Mouse (Mus musculus): ENCODE data around the gene Slc22a21.

Slc22a21 gene

DNA sequence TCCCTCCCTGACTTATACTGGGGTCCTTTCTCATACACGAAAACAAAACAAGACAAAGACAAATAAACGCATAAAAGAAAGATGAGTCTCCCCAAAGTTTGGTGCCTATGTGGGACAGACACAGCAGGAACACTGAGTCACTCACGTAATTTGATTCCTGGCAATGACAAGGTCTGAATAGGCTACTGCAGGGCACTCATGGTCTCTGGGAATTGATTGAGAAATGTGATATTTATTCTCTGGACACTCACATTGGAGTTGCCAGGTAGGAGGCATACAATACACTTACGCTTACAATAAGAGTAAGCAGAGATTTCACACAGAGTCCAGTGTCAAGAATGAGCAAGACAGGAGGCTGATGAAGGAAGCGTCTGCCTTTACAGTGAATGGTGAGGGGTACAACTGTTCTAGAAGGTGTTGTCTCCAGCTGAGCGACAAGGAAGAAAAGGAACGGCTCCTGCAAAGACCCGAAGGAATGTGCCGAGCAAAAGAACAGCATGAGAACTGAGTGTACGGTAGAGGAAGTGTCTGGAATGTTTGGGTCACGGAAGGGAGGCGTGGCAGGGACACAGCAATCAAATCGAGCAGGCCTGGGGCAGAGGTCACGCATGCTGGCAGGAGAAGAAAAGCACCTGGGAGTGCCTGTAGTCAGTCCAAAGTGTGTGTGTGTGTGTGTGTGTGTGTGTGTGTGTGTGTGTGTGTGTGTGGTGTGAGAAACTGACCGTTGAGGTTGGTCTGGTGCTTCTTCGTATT is 76.2 kb downstream of the Slc22a21 start:
- DNase-seq (ENCODE audit: low spot score in 2 of 2): no peak

DNA sequence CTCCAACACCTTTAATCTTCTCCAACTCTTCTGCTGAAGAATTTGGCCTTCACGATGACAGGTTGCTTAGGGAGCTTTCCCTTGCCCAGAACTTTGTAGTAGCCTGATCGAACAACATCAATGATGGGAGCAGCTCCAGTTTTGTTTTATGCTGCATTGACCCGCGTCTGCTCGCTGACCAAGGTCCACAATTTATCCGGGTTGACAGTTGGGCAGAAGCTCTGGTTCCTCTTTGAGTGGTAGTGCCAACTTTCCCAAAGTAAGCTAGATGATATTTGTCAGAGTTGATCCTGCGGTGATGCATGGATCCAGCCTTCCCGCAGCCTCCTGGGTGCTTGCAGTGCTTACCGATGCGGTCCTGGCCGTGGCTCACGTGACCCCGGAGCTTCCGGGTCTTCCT is 77.4 kb downstream of the Slc22a21 start:
- DNase-seq (ENCODE audit: low spot score in 2 of 2): no peak

DNA sequence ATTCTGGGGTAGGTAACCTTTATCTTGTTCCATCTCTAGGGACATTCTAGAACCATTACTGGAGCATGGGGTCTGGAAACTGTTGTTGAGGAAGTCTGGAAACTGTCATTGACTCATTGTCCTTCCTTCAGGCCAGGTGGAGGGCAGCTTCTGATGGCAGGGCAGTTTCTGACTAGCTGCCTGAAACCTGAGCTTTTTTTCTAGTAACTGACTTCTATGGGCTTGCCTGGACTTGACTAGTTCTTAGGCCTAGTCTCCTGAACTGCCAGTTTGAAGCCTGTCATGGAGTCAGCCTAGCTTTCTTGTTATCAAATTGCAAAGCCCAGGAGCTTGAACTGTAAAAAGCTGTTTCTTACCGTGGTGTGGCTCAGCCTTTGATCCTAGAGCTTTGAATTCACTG is 79.1 kb downstream of the Slc22a21 start:
- DNase-seq (ENCODE audit: low spot score in 2 of 2): no peak

DNA sequence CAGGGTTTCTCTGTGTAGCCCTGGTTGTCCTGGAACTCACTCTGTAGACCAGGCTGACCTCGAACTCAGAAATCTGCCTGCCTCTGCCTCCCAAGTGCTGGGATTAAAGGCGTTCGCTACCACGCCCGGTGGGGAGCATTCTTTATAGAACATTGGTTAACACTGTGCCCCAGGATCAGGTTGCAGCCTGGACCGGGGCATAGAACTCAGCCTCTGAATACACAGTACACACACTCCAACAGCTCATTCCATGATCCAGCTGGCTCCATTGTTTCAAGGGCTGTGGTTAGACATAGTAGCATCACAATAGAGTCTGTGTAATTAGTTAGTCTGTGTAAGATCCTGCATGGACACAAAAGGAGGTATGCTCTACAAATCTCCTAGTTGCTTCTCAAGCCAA is 80.2 kb downstream of the Slc22a21 start:
- no peak for DNase-seq (ENCODE audit: low spot score in 2 of 2)
